Mouse (Mus musculus): ENCODE measurements at regions not wholly inside any gene's neighbourhood (a gene's known extent, or its start where the extent isn't known, plus 50 kb on each side); places are given as distances from the start of the nearest gene placed in this dataset.
A peak's percentile ranks its signal among the peaks of the same experiment; 100 is the strongest.

DNA sequence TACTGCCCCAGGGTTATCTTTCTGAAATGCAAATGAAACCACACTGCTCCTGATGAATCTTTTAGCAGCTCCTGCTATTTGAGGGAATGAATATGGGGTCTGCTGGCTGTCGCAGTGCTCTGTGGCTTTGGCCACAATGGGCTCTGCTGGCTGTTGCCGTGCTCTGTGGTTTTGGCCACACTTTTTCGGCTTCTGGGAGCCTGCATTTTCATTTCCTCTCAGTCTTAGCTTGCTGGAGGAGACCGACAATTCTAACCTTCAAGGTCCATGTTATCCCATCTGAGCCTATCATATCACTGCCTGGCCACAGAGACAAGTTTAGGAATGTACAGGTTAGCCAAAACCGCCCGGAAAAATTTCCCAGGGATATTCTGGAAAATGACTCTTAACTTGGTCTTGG, 57.2 kb upstream of the Ubash3b start:
- Histone ChIP-seq H3K27ac (no peak overlapping the region), H3K9me3 (replicated peaks) (no peaks in the 10 kb centered on the region), H3K27me3 (no peaks in the 10 kb centered on the region), H3K36me3 (no peaks in the 10 kb centered on the region), H3K9ac (no peak overlapping the region), H3K4me2 (no peak overlapping the region), H3K4me1 (replicated peaks) (0 out of 2 replicates have a peak, but pooled peaks cover 2% of the 10 kb centered on the region), H3K4me3 (no peak overlapping the region)
- no peak for ATAC-seq (replicated peaks; ENCODE audit: insufficient number of reproducible peaks, insufficient read depth, low FRiP score, low read depth)
- 83% methylated on average over 6 of the region's 6 CpGs for WGBS

- ATAC-seq (replicated peaks; ENCODE audit: insufficient number of reproducible peaks, insufficient read depth, low FRiP score, low read depth) = no peak
- H3K9ac ChIP-seq = no peak overlapping the region
- H3K9me3 ChIP-seq (replicated peaks) = no peaks in the 10 kb centered on the region
- H3K27me3 ChIP-seq = no peaks in the 10 kb centered on the region
- 68% methylated on average over 3 of the region's 3 CpGs for WGBS
- peaks cover 16% of the 10 kb centered on the region for H3K4me1 ChIP-seq (replicated peaks)
- H3K27ac ChIP-seq = no peak overlapping the region
- H3K4me2 ChIP-seq = no peak overlapping the region
- no peaks in the 10 kb centered on the region for H3K36me3 ChIP-seq
- H3K4me3 ChIP-seq = no peak overlapping the region
Measured at GRCm38 (mm10) chr9:41216248-41216647, 54.8 kb upstream of the Ubash3b start.

GRCm38 (mm10) chr9:41215026-41215425, 53.5 kb upstream of the Ubash3b start:
- H3K9ac ChIP-seq = no peak overlapping the region
- no peak for ATAC-seq (replicated peaks; ENCODE audit: insufficient number of reproducible peaks, insufficient read depth, low FRiP score, low read depth)
- no peaks in the 10 kb centered on the region for H3K36me3 ChIP-seq
- 77% methylated on average over 5 of the region's 5 CpGs for WGBS
- no peak overlapping the region for H3K27ac ChIP-seq
- no peaks in the 10 kb centered on the region for H3K27me3 ChIP-seq
- no peak overlapping the region for H3K4me3 ChIP-seq
- H3K9me3 ChIP-seq (replicated peaks) = no peaks in the 10 kb centered on the region
- no peak overlapping the region for H3K4me2 ChIP-seq
- peaks cover 15% of the 10 kb centered on the region for H3K4me1 ChIP-seq (replicated peaks)

- Histone ChIP-seq H3K4me3 (peak overlapping the region; percentile 37), H3K9ac (peak overlapping the region; percentile 40; the same call in 1 of the 2 replicates)
- no peak for ATAC-seq (replicated peaks; ENCODE audit: insufficient number of reproducible peaks, insufficient read depth, low FRiP score, low read depth)
Measured at GRCm38 (mm10) chr9:41212943-41213529, 51.5 kb upstream of the Ubash3b start.

GRCm38 (mm10) chr9:41212303-41212901, 50.9 kb upstream of the Ubash3b start:
- Histone ChIP-seq H3K27ac (peak overlapping the region; percentile 86), H3K4me3 (peak overlapping the region; percentile 37), H3K27me3 (no peaks in the 10 kb centered on the region), H3K36me3 (no peaks in the 10 kb centered on the region), H3K4me1 (replicated peaks) (peaks cover 15% of the 10 kb centered on the region), H3K9me3 (replicated peaks) (no peaks in the 10 kb centered on the region), H3K9ac (peak overlapping the region; percentile 40), H3K4me2 (peak overlapping the region; percentile 69)
- WGBS = under 1% methylated on average over 6 of the region's 7 CpGs
- ATAC-seq (replicated peaks; ENCODE audit: insufficient number of reproducible peaks, insufficient read depth, low FRiP score, low read depth) = peak; percentile 65

More at GRCm38 (mm10) chr9:41212943-41213529, 51.5 kb upstream of the Ubash3b start:
- H3K9me3 ChIP-seq (replicated peaks) = no peaks in the 10 kb centered on the region
- peak overlapping the region; percentile 69 for H3K4me2 ChIP-seq
- no peaks in the 10 kb centered on the region for H3K27me3 ChIP-seq
- peak overlapping the region; percentile 86 for H3K27ac ChIP-seq
- H3K4me1 ChIP-seq (replicated peaks) = peaks cover 15% of the 10 kb centered on the region
- 39% methylated on average over 14 of the region's 14 CpGs for WGBS
- H3K36me3 ChIP-seq = no peaks in the 10 kb centered on the region

- no peak overlapping the region for H3K9ac ChIP-seq
- 0 out of 2 replicates have a peak overlapping the region, but pooled peaks have one; percentile 37 for H3K4me3 ChIP-seq
- no peaks in the 10 kb centered on the region for H3K36me3 ChIP-seq
- 41% methylated on average over 10 of the region's 10 CpGs for WGBS
- H3K4me1 ChIP-seq (replicated peaks) = peaks cover 18% of the 10 kb centered on the region
- no peaks in the 10 kb centered on the region for H3K27me3 ChIP-seq
- H3K9me3 ChIP-seq (replicated peaks) = no peaks in the 10 kb centered on the region
- ATAC-seq (replicated peaks; ENCODE audit: insufficient number of reproducible peaks, insufficient read depth, low FRiP score, low read depth) = no peak
- peak overlapping the region; percentile 69 for H3K4me2 ChIP-seq
- H3K27ac ChIP-seq = peak overlapping the region; percentile 86
Measured at GRCm38 (mm10) chr9:41211865-41212302, 50.4 kb upstream of the Ubash3b start.

MicroRNAs encoded in the stretch of these regions (microRNA counts, 519-probe panel; counts per million panel counts)
- microRNA mmu-miR-100 = 3,276 counts per million, percentile 80 among the panel's probes with 10 or more counts
- 2,631 counts per million, percentile 59 among the panel's probes with 10 or more counts for microRNA mmu-miR-125b-3p

Small RNAs in the stretch of these regions (microRNA-seq; reads per million reads assigned to microRNA genes)
- 9,034 reads per million, percentile 95 among the genes with 10 or more reads in this experiment for gene Mir100
- 427 reads per million, percentile 71 among the genes with 10 or more reads in this experiment for gene Mir125b-1
- gene Mirlet7a-2 = 235 reads per million, percentile 61 among the genes with 10 or more reads in this experiment
